Mouse (Mus musculus): ENCODE measurements around the gene Tmem33. TPM values are rescaled to one million over a fixed set of nuclear protein-coding genes. Genes with fewer than 3 reads are reported as not detected.
A peak's percentile ranks its signal among the peaks of the same experiment; 100 is the strongest.

Tmem33 gene
- total and polyA plus RNA-seq, 2 experiments: 35.8 to 169 TPM

GRCm38 (mm10) chr5:67262964-67263363, 2.6 kb downstream of the Tmem33 start:
- Histone ChIP-seq H3K79me2 (ENCODE audit: control insufficient read depth, insufficient read depth, low read length) (peaks cover 3% of the 10 kb centered on the region; the same call in 1 of the 2 replicates), H3K36me3 (ENCODE audit: control insufficient read depth, insufficient read depth, low read length) (peaks cover 33% of the 10 kb centered on the region), H3K4me3 (ENCODE audit: insufficient read depth, low read depth, low read length) (no peak overlapping the region), H3K4me1 (ENCODE audit: control insufficient read depth, insufficient read depth, low read length) (peaks cover 4% of the 10 kb centered on the region), H3K27me3 (ENCODE audit: control insufficient read depth, insufficient read depth, low read length) (no peaks in the 10 kb centered on the region), H3K9ac (ENCODE audit: low read depth, low read length) (no peak overlapping the region), H3K27ac (replicated peaks; ENCODE audit: insufficient read depth, low read depth, low read length) (no peak overlapping the region)
- TF ChIP-seq POLR2A (IDR thresholded peaks at IDR 0.05; ENCODE audit: extremely low read depth, insufficient read depth, low read length) (no peak), CTCF (IDR thresholded peaks at IDR 0.05; ENCODE audit: low read depth, low read length) (no peak)
- WGBS: 94% methylated on average over 7 of the region's 7 CpGs
- no peak for DNase-seq (ENCODE audit: extremely low read depth, low read depth, low spot score)

GRCm38 (mm10) chr5:67266106-67266505, 5.7 kb downstream of the Tmem33 start:
- H3K79me2 ChIP-seq (ENCODE audit: control insufficient read depth, insufficient read depth, low read length): peaks cover 3% of the 10 kb centered on the region; the same call in 1 of the 2 replicates
- H3K36me3 ChIP-seq (ENCODE audit: control insufficient read depth, insufficient read depth, low read length): peaks cover 45% of the 10 kb centered on the region
- no peak overlapping the region for H3K9ac ChIP-seq (ENCODE audit: low read depth, low read length)
- TF ChIP-seq CTCF (IDR thresholded peaks at IDR 0.05; ENCODE audit: low read depth, low read length) (no peak), POLR2A (IDR thresholded peaks at IDR 0.05; ENCODE audit: extremely low read depth, insufficient read depth, low read length) (no peak)
- 97% methylated on average over 1 of the region's 1 CpGs for WGBS
- no peak overlapping the region for H3K4me3 ChIP-seq (ENCODE audit: insufficient read depth, low read depth, low read length)
- H3K27me3 ChIP-seq (ENCODE audit: control insufficient read depth, insufficient read depth, low read length): no peaks in the 10 kb centered on the region
- no peak overlapping the region for H3K27ac ChIP-seq (replicated peaks; ENCODE audit: insufficient read depth, low read depth, low read length)
- H3K4me1 ChIP-seq (ENCODE audit: control insufficient read depth, insufficient read depth, low read length): peaks cover 4% of the 10 kb centered on the region
- peak; percentile 16 for DNase-seq (ENCODE audit: extremely low read depth, low read depth, low spot score)

- no peaks in the 10 kb centered on the region for H3K27me3 ChIP-seq (ENCODE audit: control insufficient read depth, insufficient read depth, low read length)
- H3K27ac ChIP-seq (replicated peaks; ENCODE audit: insufficient read depth, low read depth, low read length): no peak overlapping the region
- H3K79me2 ChIP-seq (ENCODE audit: control insufficient read depth, insufficient read depth, low read length): no peaks in the 10 kb centered on the region; the same call in 1 of the 2 replicates
- H3K4me1 ChIP-seq (ENCODE audit: control insufficient read depth, insufficient read depth, low read length): no peaks in the 10 kb centered on the region
- peaks cover 40% of the 10 kb centered on the region for H3K36me3 ChIP-seq (ENCODE audit: control insufficient read depth, insufficient read depth, low read length)
- H3K9ac ChIP-seq (ENCODE audit: low read depth, low read length): no peak overlapping the region
- DNase-seq (ENCODE audit: extremely low read depth, low read depth, low spot score): no peak
- WGBS: 89% methylated on average over 8 of the region's 8 CpGs
- TF ChIP-seq POLR2A (IDR thresholded peaks at IDR 0.05; ENCODE audit: extremely low read depth, insufficient read depth, low read length): no peak
- TF ChIP-seq CTCF (IDR thresholded peaks at IDR 0.05; ENCODE audit: low read depth, low read length): no peak
- no peak overlapping the region for H3K4me3 ChIP-seq (ENCODE audit: insufficient read depth, low read depth, low read length)
Measured at GRCm38 (mm10) chr5:67269309-67269708, 8.9 kb downstream of the Tmem33 start.

GRCm38 (mm10) chr5:67279407-67279806, 19.0 kb downstream of the Tmem33 start:
- Histone ChIP-seq H3K27me3 (ENCODE audit: control insufficient read depth, insufficient read depth, low read length) (no peaks in the 10 kb centered on the region), H3K9ac (ENCODE audit: low read depth, low read length) (no peak overlapping the region), H3K27ac (replicated peaks; ENCODE audit: insufficient read depth, low read depth, low read length) (no peak overlapping the region), H3K36me3 (ENCODE audit: control insufficient read depth, insufficient read depth, low read length) (peaks cover 31% of the 10 kb centered on the region), H3K4me3 (ENCODE audit: insufficient read depth, low read depth, low read length) (no peak overlapping the region), H3K79me2 (ENCODE audit: control insufficient read depth, insufficient read depth, low read length) (no peaks in the 10 kb centered on the region), H3K4me1 (ENCODE audit: control insufficient read depth, insufficient read depth, low read length) (no peaks in the 10 kb centered on the region; the same call in 1 of the 2 replicates)
- no peak for DNase-seq (ENCODE audit: extremely low read depth, low read depth, low spot score)
- TF ChIP-seq CTCF (IDR thresholded peaks at IDR 0.05; ENCODE audit: low read depth, low read length): no peak
- WGBS: 97% methylated on average over 9 of the region's 9 CpGs

GRCm38 (mm10) chr5:67279840-67280239, 19.5 kb downstream of the Tmem33 start:
- H3K4me3 ChIP-seq (ENCODE audit: insufficient read depth, low read depth, low read length): no peak overlapping the region
- 97% methylated on average over 4 of the region's 4 CpGs for WGBS
- H3K9ac ChIP-seq (ENCODE audit: low read depth, low read length): no peak overlapping the region
- DNase-seq (ENCODE audit: extremely low read depth, low read depth, low spot score): no peak
- no peaks in the 10 kb centered on the region for H3K27me3 ChIP-seq (ENCODE audit: control insufficient read depth, insufficient read depth, low read length)
- TF ChIP-seq POLR2A (IDR thresholded peaks at IDR 0.05; ENCODE audit: extremely low read depth, insufficient read depth, low read length) (no peak), CTCF (IDR thresholded peaks at IDR 0.05; ENCODE audit: low read depth, low read length) (no peak)
- H3K36me3 ChIP-seq (ENCODE audit: control insufficient read depth, insufficient read depth, low read length): peaks cover 35% of the 10 kb centered on the region
- H3K79me2 ChIP-seq (ENCODE audit: control insufficient read depth, insufficient read depth, low read length): no peaks in the 10 kb centered on the region
- H3K27ac ChIP-seq (replicated peaks; ENCODE audit: insufficient read depth, low read depth, low read length): no peak overlapping the region
- H3K4me1 ChIP-seq (ENCODE audit: control insufficient read depth, insufficient read depth, low read length): no peaks in the 10 kb centered on the region; the same call in 1 of the 2 replicates

- H3K4me3 ChIP-seq (ENCODE audit: insufficient read depth, low read depth, low read length): no peak overlapping the region
- DNase-seq (ENCODE audit: extremely low read depth, low read depth, low spot score): no peak
- H3K36me3 ChIP-seq (ENCODE audit: control insufficient read depth, insufficient read depth, low read length): peaks cover 37% of the 10 kb centered on the region
- no peaks in the 10 kb centered on the region for H3K27me3 ChIP-seq (ENCODE audit: control insufficient read depth, insufficient read depth, low read length)
- TF ChIP-seq CTCF (IDR thresholded peaks at IDR 0.05; ENCODE audit: low read depth, low read length) (no peak), POLR2A (IDR thresholded peaks at IDR 0.05; ENCODE audit: extremely low read depth, insufficient read depth, low read length) (no peak)
- no peak overlapping the region for H3K27ac ChIP-seq (replicated peaks; ENCODE audit: insufficient read depth, low read depth, low read length)
- 98% methylated on average over 4 of the region's 4 CpGs for WGBS
- H3K9ac ChIP-seq (ENCODE audit: low read depth, low read length): no peak overlapping the region
- H3K79me2 ChIP-seq (ENCODE audit: control insufficient read depth, insufficient read depth, low read length): no peaks in the 10 kb centered on the region
- no peaks in the 10 kb centered on the region; the same call in 1 of the 2 replicates for H3K4me1 ChIP-seq (ENCODE audit: control insufficient read depth, insufficient read depth, low read length)
Measured at GRCm38 (mm10) chr5:67280400-67280799, 20.0 kb downstream of the Tmem33 start.
